In the genomic region with DNA sequence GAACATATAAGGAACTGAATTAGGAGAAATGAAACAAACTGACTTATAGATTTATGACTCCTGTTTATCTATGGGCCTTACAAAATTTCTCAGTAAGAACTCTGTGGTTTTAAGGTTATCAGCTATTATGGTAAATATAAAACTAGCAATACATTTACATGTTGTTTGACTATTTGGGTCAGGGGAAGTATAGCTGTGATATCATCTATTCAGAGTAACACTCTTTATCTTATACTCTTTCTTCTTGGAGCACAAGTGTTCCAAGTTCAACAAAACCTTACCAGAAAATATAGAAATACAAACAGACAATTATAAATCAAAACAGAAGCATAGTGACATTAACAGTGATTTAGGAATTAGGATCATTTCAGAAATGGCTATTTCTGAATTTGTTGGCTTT, we compare ENCODE assay signal across 32 mouse cellular contexts.
"Had no signal": no experiment of that assay in that cellular context is flagged by ENCODE, and none has a peak within 500 bp of the region (broad histone marks: within the 10 kb centered on the region; RNA-seq: fewer than 3 reads in every experiment).

No protein-coding gene starts in this region.

- DNase-seq: heart, adult 18-20 months; heart, adult 2 months; heart, postnatal 10 days; heart, postnatal 14 days; heart, postnatal 36 days; heart, postnatal 4 days; kidney, adult 11 months; kidney, adult 18-20 months; kidney, adult 2 months; kidney, adult 9 months; kidney, postnatal 10 days; kidney, postnatal 36 days; layer of hippocampus, adult 9-11 months; layer of hippocampus, postnatal 36 days had no signal

- ATAC-seq: hindbrain, embryonic 16.5 days; hindbrain, postnatal 0 days; inflammation-experienced regulatory T-cells, adult 6 months; intestine, embryonic 15.5 days; intestine, embryonic 16.5 days; intestine, postnatal 0 days had no signal

- H3K27me3 ChIP-seq: heart, embryonic 12.5 days; heart, embryonic 13.5 days; heart, embryonic 15.5 days; hindbrain, embryonic 12.5 days; hindbrain, embryonic 13.5 days; hindbrain, embryonic 15.5 days; intestine, embryonic 15.5 days had no signal

- H3K27ac ChIP-seq: heart, adult 2 months; heart, embryonic 10.5 days; heart, embryonic 13.5 days; heart, embryonic 15.5 days; hindbrain, embryonic 10.5 days; hindbrain, embryonic 12.5 days; hindbrain, embryonic 13.5 days; hindbrain, embryonic 14.5 days; hindbrain, embryonic 15.5 days; hindbrain, postnatal 0 days; intestine, embryonic 15.5 days; layer of hippocampus, adult 2 months; left cerebral cortex, adult 2 months had no signal

- H3K4me2 ChIP-seq: heart, embryonic 11.5 days; heart, embryonic 12.5 days; heart, embryonic 13.5 days; heart, embryonic 15.5 days; hindbrain, embryonic 12.5 days; hindbrain, embryonic 13.5 days; hindbrain, embryonic 14.5 days; hindbrain, embryonic 15.5 days; intestine, embryonic 15.5 days had no signal

- H3K36me3 ChIP-seq: heart, embryonic 10.5 days; heart, embryonic 12.5 days; heart, embryonic 13.5 days; heart, embryonic 15.5 days; hindbrain, embryonic 10.5 days; hindbrain, embryonic 12.5 days; hindbrain, embryonic 13.5 days; hindbrain, embryonic 15.5 days; intestine, embryonic 15.5 days had no signal

- H3K4me3 ChIP-seq: heart, adult 2 months; heart, embryonic 10.5 days; heart, embryonic 12.5 days; heart, embryonic 13.5 days; heart, embryonic 15.5 days; hindbrain, embryonic 10.5 days; hindbrain, embryonic 12.5 days; hindbrain, embryonic 13.5 days; hindbrain, embryonic 15.5 days; intestine, embryonic 15.5 days; layer of hippocampus, adult 2 months; left cerebral cortex, adult 2 months had no signal

- H3K9me3 ChIP-seq: heart, embryonic 10.5 days; heart, embryonic 12.5 days; heart, embryonic 13.5 days; heart, embryonic 15.5 days; hindbrain, embryonic 10.5 days; hindbrain, embryonic 12.5 days; hindbrain, embryonic 13.5 days; hindbrain, embryonic 15.5 days; intestine, embryonic 15.5 days had no signal

- H3K9ac ChIP-seq: heart, embryonic 12.5 days; heart, embryonic 13.5 days; heart, embryonic 15.5 days; hindbrain, embryonic 12.5 days; hindbrain, embryonic 13.5 days; hindbrain, embryonic 14.5 days; hindbrain, embryonic 15.5 days; intestine, embryonic 15.5 days had no signal

- H3K4me1 ChIP-seq: heart, embryonic 10.5 days; heart, embryonic 12.5 days; heart, embryonic 13.5 days; heart, embryonic 15.5 days; hindbrain, embryonic 10.5 days; hindbrain, embryonic 12.5 days; hindbrain, embryonic 13.5 days; hindbrain, embryonic 15.5 days; intestine, embryonic 15.5 days had no signal
